Mouse (Mus musculus) hindbrain, embryonic 12.5 days (tissue): ENCODE measurements around the gene Pfn1. TPM values are rescaled to one million over a fixed set of nuclear protein-coding genes. Genes with fewer than 3 reads are reported as not detected.
A peak's percentile ranks its signal among the peaks of the same experiment; 100 is the strongest.

Source experiments
- ATAC-seq: fragments of 200-750 bp; cut with Nextera tagmentation; 2 replicates; pipeline ENCODE4 v1.8.0; 2017; ENCODE audit warnings: moderate TSS enrichment; ENCODE audit not compliant: low FRiP score
- H3K27ac ChIP-seq: fragments of 300-500 bp; sonication (generic); 2 replicates; pipeline ENCODE4 v1.5.1; 2016; ENCODE audit warnings: mild to moderate bottlenecking
- H3K27me3 ChIP-seq: fragments of 300-500 bp; sonication (generic); 2 replicates; pipeline ENCODE4 v1.6.1; 2016; ENCODE audit warnings: mild to moderate bottlenecking
- H3K36me3 ChIP-seq: fragments of 300-500 bp; sonication (generic); 2 replicates; pipeline ENCODE4 v1.6.1; 2016; ENCODE audit warnings: mild to moderate bottlenecking
- H3K4me1 ChIP-seq: fragments of 300-500 bp; sonication (generic); 2 replicates; pipeline ENCODE4 v1.6.1; 2016
- H3K4me2 ChIP-seq: fragments of 300-500 bp; sonication (generic); replicated peaks from 2 replicates; pipeline ENCODE4 v1.6.1; 2016; ENCODE audit warnings: mild to moderate bottlenecking
- H3K4me3 ChIP-seq: fragments of 300-500 bp; sonication (generic); 2 replicates; pipeline ENCODE4 v1.5.1; 2016; ENCODE audit warnings: mild to moderate bottlenecking
- H3K9ac ChIP-seq: fragments of 300-500 bp; sonication (generic); 2 replicates; pipeline ENCODE4 v1.6.1; 2016; ENCODE audit warnings: mild to moderate bottlenecking, moderate library complexity
- H3K9me3 ChIP-seq: fragments of 300-500 bp; sonication (generic); replicated peaks from 2 replicates; pipeline ENCODE4 v1.6.1; 2016; ENCODE audit warnings: mild to moderate bottlenecking
- WGBS: fragments of 180-500 bp; shearing (Covaris S2); methylation state at CpG from one replicate; pipeline ENCODE4 v1.1.7; 2016; 5-methylcytosine and 5-hydroxymethylcytosine counted together
- polyA plus RNA-seq: library from polyadenylated mRNA; unstranded; fragments of >200 nt; fragmentation: Nextera tagmentation; extraction: Ambion mirVana; gene quantifications from 2 replicates; pipeline ENCODE4 v1.2.1, GENCODE M21; 2016

Pfn1 gene
- polyA plus RNA-seq, 1 experiment from 2014 or later: 1,190 TPM

- Histone ChIP-seq H3K4me2 (no peak overlapping the region), H3K4me1 (peaks cover 50% of the 10 kb centered on the region), H3K27ac (no peak overlapping the region), H3K27me3 (no peaks in the 10 kb centered on the region), H3K9me3 (no peaks in the 10 kb centered on the region), H3K36me3 (peaks cover 39% of the 10 kb centered on the region), H3K4me3 (no peak overlapping the region), H3K9ac (0 out of 2 replicates have a peak overlapping the region, but pooled peaks have one; percentile 35)
- no peak for ATAC-seq
- 81% methylated on average over 12 of the region's 12 CpGs for WGBS
These were observed 3.9 kb downstream of the Pfn1 start for GRCm38 (mm10) chr11:70650322-70651175.

GRCm38 (mm10) chr11:70649185-70649734 is 5.2 kb downstream of the Pfn1 start:
- peaks cover 51% of the 10 kb centered on the region for H3K4me1 ChIP-seq
- H3K36me3 ChIP-seq: peaks cover 52% of the 10 kb centered on the region
- 86% methylated on average over 8 of the region's 8 CpGs for whole genome bisulfite sequencing
- peak overlapping the region; percentile 99; the same call in 1 of the 2 replicates for H3K4me2 ChIP-seq
- H3K27ac ChIP-seq: no peak overlapping the region
- H3K27me3 ChIP-seq: no peaks in the 10 kb centered on the region
- no peak overlapping the region for H3K9ac ChIP-seq
- no peak for ATAC-seq
- H3K4me3 ChIP-seq: no peak overlapping the region; the same call in 1 of the 2 replicates
- no peaks in the 10 kb centered on the region for H3K9me3 ChIP-seq

GRCm38 (mm10) chr11:70648512-70648911 is 5.9 kb downstream of the Pfn1 start:
- Histone ChIP-seq H3K9me3 (no peaks in the 10 kb centered on the region), H3K27me3 (no peaks in the 10 kb centered on the region), H3K4me2 (peak overlapping the region; percentile 99), H3K36me3 (peaks cover 55% of the 10 kb centered on the region), H3K4me3 (peak overlapping the region; percentile 66), H3K27ac (no peak overlapping the region), H3K9ac (peak overlapping the region; percentile 81; the same call in 1 of the 2 replicates), H3K4me1 (peaks cover 51% of the 10 kb centered on the region)
- 86% methylated on average over 4 of the region's 4 CpGs for WGBS
- no peak for ATAC-seq

GRCm38 (mm10) chr11:70647716-70648420 is 6.6 kb downstream of the Pfn1 start:
- ATAC-seq: peak; percentile 38
- Histone ChIP-seq H3K4me3 (peak overlapping the region; percentile 66), H3K27ac (peak overlapping the region; percentile 93), H3K27me3 (no peaks in the 10 kb centered on the region), H3K9ac (peak overlapping the region; percentile 81), H3K9me3 (no peaks in the 10 kb centered on the region), H3K4me2 (peak overlapping the region; percentile 99), H3K4me1 (peaks cover 47% of the 10 kb centered on the region), H3K36me3 (peaks cover 60% of the 10 kb centered on the region)
- 3% methylated on average over 28 of the region's 28 CpGs for WGBS

- H3K36me3 ChIP-seq: peaks cover 52% of the 10 kb centered on the region
- H3K27ac ChIP-seq: peak within 1 kb of the TSS; percentile 93
- ATAC-seq: peak; percentile 89
- H3K9me3 ChIP-seq: no peaks in the 10 kb centered on the region
- WGBS: under 1% methylated on average over 63 of the region's 63 CpGs
- H3K4me1 ChIP-seq: peaks cover 38% of the 10 kb centered on the region
- H3K4me3 ChIP-seq: peak within 1 kb of the TSS; percentile 66
- no peaks in the 10 kb centered on the region for H3K27me3 ChIP-seq
- peak within 1 kb of the TSS; percentile 99 for H3K4me2 ChIP-seq
- H3K9ac ChIP-seq: peak within 1 kb of the TSS; percentile 81
These were observed 7.5 kb downstream of the Pfn1 start, which contains the start of the genes Rnf167 and Slc25a11 for GRCm38 (mm10) chr11:70646691-70647650. TSS of gene Rnf167 (plus strand) at chr11:70647235. TSS of gene Slc25a11 (minus strand) at chr11:70647479.

- H3K4me3 ChIP-seq: peak overlapping the region; percentile 66
- H3K36me3 ChIP-seq: peaks cover 46% of the 10 kb centered on the region
- no peaks in the 10 kb centered on the region for H3K9me3 ChIP-seq
- peak overlapping the region; percentile 91 for H3K4me2 ChIP-seq
- no peaks in the 10 kb centered on the region for H3K27me3 ChIP-seq
- ATAC-seq: no peak; the same call in 1 of the 2 replicates
- peaks cover 36% of the 10 kb centered on the region for H3K4me1 ChIP-seq
- peak overlapping the region; percentile 93 for H3K27ac ChIP-seq
- H3K9ac ChIP-seq: peak overlapping the region; percentile 80
- WGBS: 20% methylated on average over 3 of the region's 3 CpGs
These were observed 8.2 kb downstream of the Pfn1 start for GRCm38 (mm10) chr11:70646259-70646555.

GRCm38 (mm10) chr11:70645461-70646258 is 8.8 kb downstream of the Pfn1 start:
- H3K27ac ChIP-seq: no peak overlapping the region
- WGBS: 93% methylated on average over 12 of the region's 12 CpGs
- no peak for ATAC-seq
- peak overlapping the region; percentile 66 for H3K4me3 ChIP-seq
- H3K9me3 ChIP-seq: no peaks in the 10 kb centered on the region
- H3K4me2 ChIP-seq: peak overlapping the region; percentile 91
- no peaks in the 10 kb centered on the region for H3K27me3 ChIP-seq
- H3K9ac ChIP-seq: peak overlapping the region; percentile 80
- peaks cover 32% of the 10 kb centered on the region for H3K4me1 ChIP-seq
- peaks cover 41% of the 10 kb centered on the region for H3K36me3 ChIP-seq

- no peak overlapping the region for H3K27ac ChIP-seq
- no peak for ATAC-seq
- peaks cover 32% of the 10 kb centered on the region for H3K4me1 ChIP-seq
- H3K27me3 ChIP-seq: no peaks in the 10 kb centered on the region
- H3K4me2 ChIP-seq: no peak overlapping the region
- H3K4me3 ChIP-seq: no peak overlapping the region
- H3K36me3 ChIP-seq: peaks cover 32% of the 10 kb centered on the region
- WGBS: 96% methylated on average over 8 of the region's 8 CpGs
- H3K9ac ChIP-seq: peak overlapping the region; percentile 28; the same call in 1 of the 2 replicates
- H3K9me3 ChIP-seq: no peaks in the 10 kb centered on the region
These were observed 9.8 kb downstream of the Pfn1 start for GRCm38 (mm10) chr11:70644564-70645103.

GRCm38 (mm10) chr11:70643051-70643450 is 11.4 kb downstream of the Pfn1 start:
- no peak overlapping the region for H3K27ac ChIP-seq
- H3K4me1 ChIP-seq: peaks cover 17% of the 10 kb centered on the region
- peaks cover 24% of the 10 kb centered on the region for H3K36me3 ChIP-seq
- ATAC-seq: no peak
- 91% methylated on average over 6 of the region's 6 CpGs for WGBS
- no peaks in the 10 kb centered on the region for H3K27me3 ChIP-seq
- no peak overlapping the region for H3K4me3 ChIP-seq
- H3K9me3 ChIP-seq: no peaks in the 10 kb centered on the region
- H3K4me2 ChIP-seq: no peak overlapping the region
- H3K9ac ChIP-seq: no peak overlapping the region

GRCm38 (mm10) chr11:70641241-70641640 is 13.2 kb downstream of the Pfn1 start:
- no peak overlapping the region for H3K9ac ChIP-seq
- H3K36me3 ChIP-seq: peaks cover 24% of the 10 kb centered on the region
- H3K9me3 ChIP-seq: no peaks in the 10 kb centered on the region
- H3K4me3 ChIP-seq: no peak overlapping the region
- no peak overlapping the region for H3K4me2 ChIP-seq
- H3K27ac ChIP-seq: no peak overlapping the region
- no peaks in the 10 kb centered on the region for H3K27me3 ChIP-seq
- WGBS: 83% methylated on average over 7 of the region's 7 CpGs
- peaks cover 12% of the 10 kb centered on the region for H3K4me1 ChIP-seq
- no peak for ATAC-seq
